Mouse (Mus musculus): Measurements from ENCODE around the gene Olfr354. TPM values are rescaled to one million over a fixed set of nuclear protein-coding genes. Genes with fewer than 3 reads are reported as not detected.

Olfr354 gene
- polyA plus RNA-seq (2015; fragmentation: Nextera tagmentation; extraction: Ambion mirVana), result not detected in 2 replicates

DNA sequence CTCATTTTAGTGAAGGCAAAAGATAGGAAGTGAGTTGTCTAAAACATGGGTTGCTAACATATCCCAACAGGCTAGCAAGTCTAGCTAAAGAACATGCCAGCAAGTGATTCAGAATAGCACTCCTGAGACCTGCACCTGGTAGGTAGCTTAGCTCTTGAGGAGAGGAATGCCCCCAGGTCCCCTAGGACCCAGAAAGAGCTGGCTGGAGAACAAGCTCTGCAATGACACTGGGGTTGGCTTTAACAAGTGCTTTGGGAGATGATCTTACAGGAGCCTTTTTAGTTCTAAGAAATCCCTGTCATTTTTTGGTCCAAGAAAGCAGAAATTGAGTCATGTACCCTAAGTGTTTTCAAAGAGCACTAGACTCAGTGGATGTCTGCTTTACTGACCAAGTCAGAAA, at the start of gene Olfr354:
Olfr354 (plus strand) TSS at position 301 of the 400 bp plus-strand sequence.

GRCm38 (mm10) chr2:36862560-36862959, 42.9 kb upstream of the Olfr354 start, which contains the start of gene Olfr351:
Gene Olfr351 (minus strand): TSS chr2:36862660.

DNA sequence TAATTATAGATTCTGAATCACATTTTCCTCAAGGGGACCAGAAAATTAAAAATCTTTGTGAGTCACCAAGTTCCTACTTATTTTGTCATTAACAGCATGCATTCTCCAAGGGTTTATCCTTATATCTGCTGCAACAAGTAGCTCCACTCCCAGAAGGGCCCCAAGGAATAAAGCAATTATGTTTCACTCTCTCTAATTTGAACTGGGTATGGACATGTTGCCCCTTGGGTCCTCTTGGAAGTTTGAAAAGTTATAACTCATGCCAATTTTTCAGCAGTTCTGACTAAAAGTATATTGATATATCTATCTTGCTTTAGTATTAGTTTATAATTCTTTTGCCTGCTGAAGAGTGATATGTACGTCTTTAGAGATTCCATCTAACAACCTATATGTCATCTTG, 37.3 kb upstream of the Olfr354 start, which contains the start of gene Olfr352:
Olfr352 (plus strand) TSS at position 301 of the 400 bp plus-strand sequence.

DNA sequence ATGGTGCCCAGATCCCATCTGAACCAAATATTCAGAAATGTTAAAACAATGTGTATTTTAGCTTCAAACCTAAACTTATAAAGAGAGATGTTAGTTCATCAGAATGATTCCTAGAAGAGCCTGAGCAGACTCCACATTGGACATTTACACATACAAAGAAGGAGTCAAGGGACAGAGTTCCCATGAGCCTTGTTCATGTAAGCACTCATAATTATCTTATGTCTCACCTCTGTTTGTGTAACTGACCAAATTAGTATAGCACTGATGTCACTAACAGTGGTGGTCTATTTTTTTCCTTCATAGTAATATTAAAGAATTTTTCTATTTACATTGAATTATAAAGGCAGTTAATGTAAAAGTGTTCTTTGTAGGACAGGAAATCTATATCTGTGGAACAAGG, 12.6 kb upstream of the Olfr354 start, which contains the start of gene Olfr353:
Olfr353 (minus strand) TSS at position 101 of the 400 bp plus-strand sequence.

GRCm38 (mm10) chr2:36928797-36929196, 23.3 kb downstream of the Olfr354 start, which contains the start of gene Olfr355:
Gene Olfr355 (minus strand): TSS chr2:36928897.

DNA sequence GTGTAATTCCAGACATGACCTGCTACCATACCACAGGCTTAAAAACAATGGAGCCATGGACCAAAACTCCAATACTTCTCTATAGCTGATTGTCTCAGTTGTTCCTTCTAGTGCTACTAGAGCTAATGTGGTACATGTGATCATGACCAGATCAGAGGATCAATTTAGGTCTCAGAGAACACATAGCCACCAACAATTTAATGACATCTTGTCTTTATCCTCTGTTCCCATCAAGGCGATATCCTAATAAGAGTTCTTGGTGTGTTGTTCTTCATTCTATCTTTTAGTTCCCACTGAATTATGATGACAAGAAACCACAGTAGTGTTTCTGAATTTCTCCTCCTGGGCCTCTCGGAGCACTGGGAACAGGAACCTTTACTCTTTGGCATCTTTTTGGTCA, 31.3 kb downstream of the Olfr354 start, which contains the start of gene Olfr356:
Olfr356 (plus strand) TSS at position 301 of the 400 bp plus-strand sequence.

Other genes with a start within 250 kb of the Olfr354 start
- gene Olfr346, start 219.9 kb upstream of the Olfr354 start, polyA plus RNA-seq (2015; fragmentation: Nextera tagmentation; extraction: Ambion mirVana), result not detected in 2 replicates
- not detected in 2 replicates for gene Olfr347, start 173.8 kb upstream of the Olfr354 start, polyA plus RNA-seq (2015; fragmentation: Nextera tagmentation; extraction: Ambion mirVana)
- not detected in 2 replicates for gene Olfr348, start 121.4 kb upstream of the Olfr354 start, polyA plus RNA-seq (2015; fragmentation: Nextera tagmentation; extraction: Ambion mirVana)
- gene Olfr50, start 115.1 kb upstream of the Olfr354 start, polyA plus RNA-seq (2015; fragmentation: Nextera tagmentation; extraction: Ambion mirVana), result not detected in 2 replicates
- not detected in 2 replicates for gene Olfr3, start 88.6 kb upstream of the Olfr354 start, polyA plus RNA-seq (2015; fragmentation: Nextera tagmentation; extraction: Ambion mirVana)
- gene Olfr350, start 59.4 kb upstream of the Olfr354 start, polyA plus RNA-seq (2015; fragmentation: Nextera tagmentation; extraction: Ambion mirVana), result not detected in 2 replicates
- gene Olfr351, start 43.0 kb upstream of the Olfr354 start, polyA plus RNA-seq (2015; fragmentation: Nextera tagmentation; extraction: Ambion mirVana), result not detected in 2 replicates
- not detected in 2 replicates for gene Olfr352, start 37.2 kb upstream of the Olfr354 start, polyA plus RNA-seq (2015; fragmentation: Nextera tagmentation; extraction: Ambion mirVana)
- not detected in 2 replicates for gene Olfr353, start 12.7 kb upstream of the Olfr354 start, polyA plus RNA-seq (2015; fragmentation: Nextera tagmentation; extraction: Ambion mirVana)
- not detected in 2 replicates for gene Olfr355, start 23.2 kb downstream of the Olfr354 start, polyA plus RNA-seq (2015; fragmentation: Nextera tagmentation; extraction: Ambion mirVana)
- not detected in 2 replicates for gene Olfr356, start 31.4 kb downstream of the Olfr354 start, polyA plus RNA-seq (2015; fragmentation: Nextera tagmentation; extraction: Ambion mirVana)
- gene Olfr357, start 88.1 kb downstream of the Olfr354 start, polyA plus RNA-seq (2015; fragmentation: Nextera tagmentation; extraction: Ambion mirVana), result not detected in 2 replicates
- not detected in 2 replicates for gene Olfr358, start 103.7 kb downstream of the Olfr354 start, polyA plus RNA-seq (2015; fragmentation: Nextera tagmentation; extraction: Ambion mirVana)
- gene Olfr360, start 160.1 kb downstream of the Olfr354 start, polyA plus RNA-seq (2015; fragmentation: Nextera tagmentation; extraction: Ambion mirVana), result not detected in 2 replicates
- gene Olfr361, start 183.6 kb downstream of the Olfr354 start, polyA plus RNA-seq (2015; fragmentation: Nextera tagmentation; extraction: Ambion mirVana), result not detected in 2 replicates
- gene Olfr362, start 212.2 kb downstream of the Olfr354 start, polyA plus RNA-seq (2015; fragmentation: Nextera tagmentation; extraction: Ambion mirVana), result not detected in 2 replicates
- gene Olfr364-ps1, start 233.6 kb downstream of the Olfr354 start, polyA plus RNA-seq (2015; fragmentation: Nextera tagmentation; extraction: Ambion mirVana), result not detected in 2 replicates

Data from neural tube, postnatal 0 days (tissue).